Mouse (Mus musculus): ENCODE measurements around the gene Eps8.

Eps8 gene

GRCm38 (mm10) chr6:137570019-137570418, 84.7 kb downstream of the Eps8 start:
- DNase-seq (ENCODE audit: low spot score in 2 of 2) = no peak

GRCm38 (mm10) chr6:137569071-137569470, 85.6 kb downstream of the Eps8 start:
- DNase-seq (ENCODE audit: low spot score in 2 of 2) = no peak

GRCm38 (mm10) chr6:137565890-137566289, 88.8 kb downstream of the Eps8 start:
- DNase-seq (ENCODE audit: low spot score in 2 of 2) = peak in 1 of 2 experiments; percentile 34

- DNase-seq (ENCODE audit: low spot score in 2 of 2) = no peak
Measured at GRCm38 (mm10) chr6:137565454-137565853, 89.2 kb downstream of the Eps8 start.

- DNase-seq (ENCODE audit: low spot score in 2 of 2) = no peak
Measured at GRCm38 (mm10) chr6:137560358-137560859, 94.3 kb downstream of the Eps8 start.

- no peak for DNase-seq (ENCODE audit: low spot score in 2 of 2)
Measured at GRCm38 (mm10) chr6:137558840-137559239, 95.8 kb downstream of the Eps8 start.

- DNase-seq (ENCODE audit: low spot score in 2 of 2) = no peak
Measured at GRCm38 (mm10) chr6:137557671-137558070, 97.0 kb downstream of the Eps8 start.

- DNase-seq (ENCODE audit: low spot score in 2 of 2) = no peak
Measured at GRCm38 (mm10) chr6:137557159-137557558, 97.5 kb downstream of the Eps8 start.

GRCm38 (mm10) chr6:137556636-137557035, 98.0 kb downstream of the Eps8 start:
- no peak for DNase-seq (ENCODE audit: low spot score in 2 of 2)

- no peak for DNase-seq (ENCODE audit: low spot score in 2 of 2)
Measured at GRCm38 (mm10) chr6:137550181-137550580, 104.5 kb downstream of the Eps8 start.

GRCm38 (mm10) chr6:137548613-137549012, 106.1 kb downstream of the Eps8 start:
- no peak for DNase-seq (ENCODE audit: low spot score in 2 of 2)

- DNase-seq (ENCODE audit: low spot score in 2 of 2) = no peak
Measured at GRCm38 (mm10) chr6:137547555-137547954, 107.1 kb downstream of the Eps8 start.

- no peak for DNase-seq (ENCODE audit: low spot score in 2 of 2)
Measured at GRCm38 (mm10) chr6:137546101-137546500, 108.6 kb downstream of the Eps8 start.

GRCm38 (mm10) chr6:137545341-137545740, 109.3 kb downstream of the Eps8 start:
- DNase-seq (ENCODE audit: low spot score in 2 of 2) = no peak

GRCm38 (mm10) chr6:137542231-137543152, 112.2 kb downstream of the Eps8 start:
- DNase-seq (ENCODE audit: low spot score in 2 of 2) = no peak

- DNase-seq (ENCODE audit: low spot score in 2 of 2) = peak in 1 of 2 experiments; percentile 8
Measured at GRCm38 (mm10) chr6:137541216-137542176, 113.2 kb downstream of the Eps8 start.

GRCm38 (mm10) chr6:137540800-137541199, 113.9 kb downstream of the Eps8 start:
- DNase-seq (ENCODE audit: low spot score in 2 of 2) = no peak

- DNase-seq (ENCODE audit: low spot score in 2 of 2) = no peak
Measured at GRCm38 (mm10) chr6:137540346-137540745, 114.3 kb downstream of the Eps8 start.

GRCm38 (mm10) chr6:137539219-137539618, 115.5 kb downstream of the Eps8 start:
- DNase-seq (ENCODE audit: low spot score in 2 of 2) = no peak

- DNase-seq (ENCODE audit: low spot score in 2 of 2) = no peak
Measured at GRCm38 (mm10) chr6:137532758-137533157, 121.9 kb downstream of the Eps8 start.

- DNase-seq (ENCODE audit: low spot score in 2 of 2) = no peak
Measured at GRCm38 (mm10) chr6:137525769-137526168, 128.9 kb downstream of the Eps8 start.

- DNase-seq (ENCODE audit: low spot score in 2 of 2) = no peak
Measured at GRCm38 (mm10) chr6:137520343-137520704, 134.4 kb downstream of the Eps8 start.

All from natural killer cell, adult 2 months (primary cell).